Mouse (Mus musculus): ENCODE measurements around the gene Hsd11b2. TPM values are rescaled to one million over a fixed set of nuclear protein-coding genes. Genes with fewer than 3 reads are reported as not detected.

The Hsd11b2 gene
- polyA plus RNA-seq, 1 experiment from 2014 or later, result 1.2 TPM

DNA sequence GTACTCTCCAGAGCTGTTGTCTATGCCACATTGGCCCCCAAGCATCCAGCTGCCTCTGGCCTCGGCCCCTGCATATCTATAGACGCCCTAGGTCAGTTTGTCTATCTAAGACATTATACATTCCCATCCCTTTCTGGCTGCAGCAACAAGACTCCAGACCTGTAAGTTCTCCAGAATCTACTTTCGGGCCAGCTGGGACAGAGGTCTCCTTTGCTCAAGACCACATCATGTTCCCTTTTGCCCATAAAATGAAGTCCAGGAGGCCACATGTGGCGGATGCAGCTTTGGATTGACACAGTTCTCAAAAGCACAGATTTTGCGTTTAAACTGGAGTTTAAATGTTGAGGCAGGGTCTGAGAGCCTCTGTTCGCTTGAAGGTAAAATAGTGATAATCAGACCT, 4.4 kb upstream of the Hsd11b2 start:
- no peak for ATAC-seq (ENCODE audit: extremely low read depth, insufficient number of reproducible peaks, low FRiP score, low TSS enrichment)
- Histone ChIP-seq H3K4me3 (no peak overlapping the region), H3K27me3 (replicated peaks) (peaks cover 37% of the 10 kb centered on the region), H3K9ac (no peak overlapping the region), H3K27ac (replicated peaks) (no peak overlapping the region), H3K36me3 (no peaks in the 10 kb centered on the region), H3K4me1 (peaks cover 32% of the 10 kb centered on the region), H3K4me2 (no peak overlapping the region), H3K9me3 (no peaks in the 10 kb centered on the region)
- WGBS, result 74% methylated on average over 6 of the region's 6 CpGs

DNA sequence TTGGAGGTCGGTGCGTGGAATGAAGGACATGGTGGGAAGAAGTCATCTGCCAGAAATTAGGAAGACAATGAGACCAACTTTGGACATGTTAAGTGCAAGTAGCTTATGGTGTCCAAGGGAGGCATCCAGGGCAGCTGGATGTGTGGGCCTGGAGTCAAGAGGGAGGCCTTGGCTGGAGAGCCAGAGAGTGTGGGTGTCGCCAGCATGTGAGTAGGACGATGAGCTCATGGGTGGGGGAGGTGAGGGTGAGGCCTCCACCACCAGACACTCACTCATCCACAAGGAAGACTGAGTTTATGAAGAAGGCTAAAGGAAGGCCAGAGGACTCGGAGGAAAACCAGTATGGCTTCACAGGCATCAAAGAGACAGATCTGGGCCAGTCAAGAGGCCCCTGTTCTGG, 3.9 kb upstream of the Hsd11b2 start:
- no peak overlapping the region for H3K4me2 ChIP-seq
- H3K4me3 ChIP-seq, result no peak overlapping the region
- ATAC-seq (ENCODE audit: extremely low read depth, insufficient number of reproducible peaks, low FRiP score, low TSS enrichment), result no peak
- H3K27me3 ChIP-seq (replicated peaks), result peaks cover 42% of the 10 kb centered on the region
- WGBS, result 63% methylated on average over 5 of the region's 5 CpGs
- H3K36me3 ChIP-seq, result no peaks in the 10 kb centered on the region
- no peak overlapping the region for H3K27ac ChIP-seq (replicated peaks)
- peaks cover 33% of the 10 kb centered on the region for H3K4me1 ChIP-seq
- no peak overlapping the region for H3K9ac ChIP-seq
- no peaks in the 10 kb centered on the region for H3K9me3 ChIP-seq

DNA sequence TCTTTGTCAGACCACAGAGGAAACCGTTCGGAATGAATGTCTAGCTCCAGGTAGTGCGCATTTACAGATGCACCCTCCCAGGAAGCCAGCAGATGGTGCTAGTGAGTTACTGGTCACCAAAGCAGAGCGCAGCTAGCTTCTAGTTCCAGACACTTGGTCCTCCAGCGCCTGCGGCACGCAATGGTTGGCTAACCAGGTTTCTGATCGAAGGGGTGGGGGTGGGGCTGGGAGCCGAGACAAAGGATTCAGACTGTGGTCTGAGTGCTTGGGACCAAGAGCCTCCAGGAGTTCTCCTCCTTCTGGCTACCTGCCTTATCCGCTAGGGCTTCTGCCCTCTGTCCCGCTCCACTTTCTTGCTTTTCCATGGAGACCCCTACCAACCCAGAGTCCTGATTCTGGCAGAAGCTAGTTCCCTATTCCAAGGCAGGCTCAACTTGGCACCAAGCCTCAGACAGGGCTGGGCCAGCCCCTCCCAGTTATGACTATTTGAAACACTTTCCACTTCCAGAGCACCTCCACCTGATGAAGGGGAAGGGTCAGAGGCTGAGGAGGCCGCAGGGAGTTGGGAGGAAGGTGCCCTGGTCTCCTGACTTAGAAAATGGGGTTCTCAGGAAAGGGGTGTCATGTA, 2.4 kb upstream of the Hsd11b2 start:
- peaks cover 52% of the 10 kb centered on the region for H3K27me3 ChIP-seq (replicated peaks)
- H3K4me2 ChIP-seq, result peak overlapping the region; percentile 57
- no peaks in the 10 kb centered on the region for H3K36me3 ChIP-seq
- ATAC-seq (ENCODE audit: extremely low read depth, insufficient number of reproducible peaks, low FRiP score, low TSS enrichment), result no peak
- H3K4me3 ChIP-seq, result 0 out of 2 replicates have a peak overlapping the region, but pooled peaks have one; percentile 8
- H3K4me1 ChIP-seq, result peaks cover 41% of the 10 kb centered on the region
- WGBS, result 12% methylated on average over 12 of the region's 12 CpGs
- H3K27ac ChIP-seq (replicated peaks), result no peak overlapping the region
- peak overlapping the region; percentile 20; the same call in 1 of the 2 replicates for H3K9ac ChIP-seq
- H3K9me3 ChIP-seq, result no peaks in the 10 kb centered on the region

DNA sequence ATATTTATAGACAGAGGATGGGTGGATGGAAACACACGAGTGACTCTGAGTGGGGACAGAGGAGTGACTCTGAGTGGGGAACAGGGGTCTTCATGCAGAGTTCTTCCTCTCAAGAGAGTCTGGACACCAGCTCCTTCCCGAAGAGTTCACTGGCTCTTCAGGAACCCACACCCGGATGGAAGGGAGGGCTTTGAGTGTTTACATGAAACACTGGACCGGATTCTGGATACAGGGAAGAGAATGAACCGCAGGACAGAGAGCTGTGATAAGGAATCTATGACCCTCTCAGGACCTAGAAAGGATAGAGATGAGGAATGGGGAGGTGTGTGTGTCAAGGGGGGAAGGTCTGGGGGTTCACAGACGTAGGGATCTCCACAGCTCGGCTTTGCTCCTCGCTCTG, 1.2 kb upstream of the Hsd11b2 start:
- H3K27ac ChIP-seq (replicated peaks), result no peak overlapping the region
- H3K4me1 ChIP-seq, result peaks cover 48% of the 10 kb centered on the region
- no peak overlapping the region for H3K4me3 ChIP-seq
- ATAC-seq (ENCODE audit: extremely low read depth, insufficient number of reproducible peaks, low FRiP score, low TSS enrichment), result no peak
- 30% methylated on average over 8 of the region's 8 CpGs for WGBS
- H3K36me3 ChIP-seq, result peaks cover 5% of the 10 kb centered on the region
- H3K4me2 ChIP-seq, result no peak overlapping the region
- H3K9ac ChIP-seq, result no peak overlapping the region
- H3K27me3 ChIP-seq (replicated peaks), result peaks cover 52% of the 10 kb centered on the region
- H3K9me3 ChIP-seq, result no peaks in the 10 kb centered on the region

DNA sequence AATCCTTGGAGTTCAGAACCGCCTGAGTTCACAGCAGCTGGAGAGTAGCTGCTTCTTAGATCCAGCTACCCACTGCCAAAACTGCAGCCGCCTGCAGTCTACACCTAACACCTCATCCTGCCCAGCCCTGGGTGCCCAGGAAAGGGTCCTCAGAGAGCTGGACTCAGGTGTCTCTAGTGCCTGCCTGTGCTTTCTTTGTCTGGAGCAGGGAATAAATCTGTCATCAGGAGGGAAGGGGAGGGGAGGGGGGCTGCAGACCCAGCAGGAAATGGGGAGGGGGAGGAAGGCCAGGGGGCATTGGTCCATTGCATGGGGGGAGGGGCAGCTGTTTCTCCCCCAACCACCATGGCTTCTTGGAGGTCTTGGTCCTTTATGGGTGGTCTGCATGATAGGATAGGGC, 1.0 kb downstream of the Hsd11b2 start:
- peaks cover 52% of the 10 kb centered on the region for H3K27me3 ChIP-seq (replicated peaks)
- 5% methylated on average over 2 of the region's 2 CpGs for WGBS
- ATAC-seq (ENCODE audit: extremely low read depth, insufficient number of reproducible peaks, low FRiP score, low TSS enrichment), result no peak
- H3K27ac ChIP-seq (replicated peaks), result no peak overlapping the region
- H3K4me2 ChIP-seq, result peak overlapping the region; percentile 98
- H3K9me3 ChIP-seq, result no peaks in the 10 kb centered on the region
- peak overlapping the region; percentile 62 for H3K4me3 ChIP-seq
- peaks cover 46% of the 10 kb centered on the region for H3K4me1 ChIP-seq
- H3K9ac ChIP-seq, result 0 out of 2 replicates have a peak overlapping the region, but pooled peaks have one; percentile 28
- peaks cover 26% of the 10 kb centered on the region for H3K36me3 ChIP-seq

DNA sequence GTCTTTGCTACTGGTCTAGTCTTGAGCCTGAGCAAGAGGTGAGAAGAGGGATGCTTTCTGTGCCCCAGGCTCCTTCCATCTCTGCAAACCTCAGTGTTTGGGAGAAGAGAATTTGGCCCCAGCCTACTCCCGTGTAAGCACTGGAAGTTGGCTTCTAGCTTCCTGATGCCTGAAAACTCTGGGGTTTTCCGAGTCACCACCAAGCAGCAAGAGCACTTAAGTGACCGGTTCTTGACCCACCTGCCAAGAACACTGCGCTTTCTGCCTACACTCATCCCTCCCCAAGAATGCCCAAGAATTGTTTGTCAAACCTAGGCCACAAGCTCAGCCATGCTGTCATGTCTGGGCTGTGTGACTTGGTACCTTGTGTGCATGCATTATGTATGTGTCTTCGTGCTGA, 2.0 kb downstream of the Hsd11b2 start:
- Histone ChIP-seq H3K36me3 (peaks cover 35% of the 10 kb centered on the region), H3K4me2 (no peak overlapping the region), H3K4me1 (peaks cover 43% of the 10 kb centered on the region)

GRCm38 (mm10) chr8:105521061-105521460, 2.5 kb downstream of the Hsd11b2 start:
- H3K4me2 ChIP-seq, result no peak overlapping the region
- no peak overlapping the region for H3K9ac ChIP-seq
- H3K4me3 ChIP-seq, result no peak overlapping the region
- 6% methylated on average over 3 of the region's 3 CpGs for WGBS
- no peak for ATAC-seq (ENCODE audit: extremely low read depth, insufficient number of reproducible peaks, low FRiP score, low TSS enrichment)
- H3K27ac ChIP-seq (replicated peaks), result no peak overlapping the region
- peaks cover 42% of the 10 kb centered on the region for H3K4me1 ChIP-seq
- peaks cover 39% of the 10 kb centered on the region for H3K36me3 ChIP-seq
- H3K9me3 ChIP-seq, result no peaks in the 10 kb centered on the region
- H3K27me3 ChIP-seq (replicated peaks), result peaks cover 44% of the 10 kb centered on the region

More for the DNA sequence above, 2.0 kb downstream of the Hsd11b2 start:
- Histone ChIP-seq H3K27me3 (replicated peaks) (peaks cover 45% of the 10 kb centered on the region), H3K9ac (no peak overlapping the region), H3K4me3 (no peak overlapping the region), H3K9me3 (no peaks in the 10 kb centered on the region), H3K27ac (replicated peaks) (no peak overlapping the region)
- WGBS, result 42% methylated on average over 5 of the region's 5 CpGs
- no peak for ATAC-seq (ENCODE audit: extremely low read depth, insufficient number of reproducible peaks, low FRiP score, low TSS enrichment)

DNA sequence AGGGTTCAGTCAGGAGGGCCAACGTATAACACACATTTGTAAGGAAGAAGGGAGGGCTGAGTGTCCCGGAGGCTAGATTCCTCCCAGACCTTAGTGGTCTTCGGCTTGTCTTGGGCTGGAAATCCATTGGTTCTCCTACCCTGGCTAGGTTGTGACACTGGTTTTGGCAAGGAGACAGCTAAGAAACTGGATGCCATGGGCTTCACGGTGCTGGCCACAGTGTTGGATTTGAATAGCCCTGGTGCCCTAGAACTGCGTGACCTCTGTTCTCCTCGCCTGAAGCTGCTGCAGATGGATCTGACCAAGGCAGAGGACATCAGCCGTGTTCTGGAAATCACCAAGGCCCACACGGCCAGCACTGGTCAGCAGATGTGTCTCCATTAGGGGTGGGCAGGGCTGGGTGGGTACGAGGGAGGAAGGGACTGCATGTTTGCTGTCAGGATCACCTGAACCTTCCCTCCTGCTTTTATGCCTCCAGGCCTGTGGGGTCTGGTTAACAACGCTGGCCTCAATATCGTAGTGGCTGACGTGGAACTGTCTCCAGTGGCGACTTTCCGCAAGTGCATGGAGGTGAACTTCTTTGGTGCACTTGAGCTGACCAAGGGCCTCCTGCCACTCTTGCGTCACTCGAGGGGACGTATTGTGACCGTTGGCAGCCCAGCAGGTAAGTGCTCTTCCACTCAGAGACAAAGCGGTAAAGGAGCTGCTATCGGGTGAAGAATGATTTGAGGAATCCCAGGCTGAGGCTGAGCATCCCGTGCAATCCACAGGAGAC, 3.6 kb downstream of the Hsd11b2 start:
- ATAC-seq (ENCODE audit: extremely low read depth, insufficient number of reproducible peaks, low FRiP score, low TSS enrichment), result no peak
- peaks cover 33% of the 10 kb centered on the region for H3K27me3 ChIP-seq (replicated peaks)
- H3K4me3 ChIP-seq, result no peak overlapping the region
- H3K27ac ChIP-seq (replicated peaks), result no peak overlapping the region
- peaks cover 44% of the 10 kb centered on the region for H3K36me3 ChIP-seq
- peaks cover 34% of the 10 kb centered on the region for H3K4me1 ChIP-seq
- no peak overlapping the region for H3K4me2 ChIP-seq
- WGBS, result 71% methylated on average over 21 of the region's 21 CpGs
- no peaks in the 10 kb centered on the region for H3K9me3 ChIP-seq
- no peak overlapping the region for H3K9ac ChIP-seq

GRCm38 (mm10) chr8:105522890-105523289, 4.3 kb downstream of the Hsd11b2 start:
- Histone ChIP-seq H3K27ac (replicated peaks) (no peak overlapping the region), H3K27me3 (replicated peaks) (peaks cover 26% of the 10 kb centered on the region), H3K36me3 (peaks cover 49% of the 10 kb centered on the region), H3K4me3 (no peak overlapping the region), H3K4me2 (no peak overlapping the region), H3K9ac (no peak overlapping the region), H3K9me3 (no peaks in the 10 kb centered on the region), H3K4me1 (peaks cover 30% of the 10 kb centered on the region)
- no peak for ATAC-seq (ENCODE audit: extremely low read depth, insufficient number of reproducible peaks, low FRiP score, low TSS enrichment)
- WGBS, result 74% methylated on average over 9 of the region's 9 CpGs

GRCm38 (mm10) chr8:105527110-105527509, 8.6 kb downstream of the Hsd11b2 start:
- H3K36me3 ChIP-seq, result peaks cover 72% of the 10 kb centered on the region
- 76% methylated on average over 2 of the region's 2 CpGs for WGBS

DNA sequence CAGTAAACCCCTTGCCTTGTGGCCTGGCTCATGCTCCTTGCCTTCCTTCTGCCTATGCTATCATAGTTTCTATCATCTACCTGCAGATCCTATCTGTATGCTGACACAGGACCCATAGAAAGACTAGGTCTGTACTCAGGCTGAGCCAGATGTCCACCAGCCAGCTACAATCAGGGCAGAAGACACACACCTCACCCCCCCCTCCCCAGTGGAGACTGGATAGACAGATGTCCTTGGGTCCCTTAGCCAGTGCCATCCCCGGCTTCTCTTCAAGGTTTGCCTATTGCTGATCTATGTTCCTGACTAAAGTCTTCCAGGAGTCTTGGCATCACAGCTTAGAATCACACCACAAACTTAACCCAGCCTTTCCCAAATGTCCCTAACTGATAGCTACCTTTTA, 9.7 kb downstream of the Hsd11b2 start:
- H3K9me3 ChIP-seq, result no peaks in the 10 kb centered on the region
- no peak overlapping the region for H3K9ac ChIP-seq
- no peaks in the 10 kb centered on the region for H3K27me3 ChIP-seq (replicated peaks)
- 89% methylated on average over 1 of the region's 1 CpGs for WGBS
- no peak overlapping the region for H3K4me3 ChIP-seq
- no peak for ATAC-seq (ENCODE audit: extremely low read depth, insufficient number of reproducible peaks, low FRiP score, low TSS enrichment)
- no peak overlapping the region for H3K27ac ChIP-seq (replicated peaks)
- peaks cover 62% of the 10 kb centered on the region for H3K36me3 ChIP-seq
- peaks cover 16% of the 10 kb centered on the region for H3K4me1 ChIP-seq
- H3K4me2 ChIP-seq, result no peak overlapping the region

More at GRCm38 (mm10) chr8:105527110-105527509, 8.6 kb downstream of the Hsd11b2 start:
- Histone ChIP-seq H3K9me3 (no peaks in the 10 kb centered on the region), H3K4me1 (0 out of 2 replicates have a peak, but pooled peaks cover 6% of the 10 kb centered on the region), H3K9ac (no peak overlapping the region), H3K27ac (replicated peaks) (no peak overlapping the region), H3K4me2 (no peak overlapping the region), H3K4me3 (no peak overlapping the region), H3K27me3 (replicated peaks) (no peaks in the 10 kb centered on the region)
- no peak for ATAC-seq (ENCODE audit: extremely low read depth, insufficient number of reproducible peaks, low FRiP score, low TSS enrichment)
